Mouse (Mus musculus): Measurements from ENCODE around the gene Gm572. TPM values are rescaled to one million over a fixed set of nuclear protein-coding genes. Genes with fewer than 3 reads are reported as not detected.

Gene Gm572
- 1 to 10 TPM; 6.9 to 8.6 TPM for total RNA-seq (2021)
- long read RNA-seq, experiment 1 = 0 reads
- long read RNA-seq, experiment 2 = 0 reads

GRCm38 (mm10) chr4:148643291-148644156 lies at the start of gene Gm572:
Gene Gm572, plus strand, starts transcription at chr4:148643317.
- no peak for DNase-seq

GRCm38 (mm10) chr4:148593996-148594395 lies 49.1 kb upstream of the Gm572 start:
- DNase-seq = no peak

- no peak for DNase-seq
Observed at GRCm38 (mm10) chr4:148595916-148596315, 47.2 kb upstream of the Gm572 start.

GRCm38 (mm10) chr4:148596731-148597130 lies 46.4 kb upstream of the Gm572 start:
- no peak for DNase-seq

GRCm38 (mm10) chr4:148598826-148599225 lies 44.3 kb upstream of the Gm572 start:
- DNase-seq = no peak

GRCm38 (mm10) chr4:148600316-148600715 lies 42.8 kb upstream of the Gm572 start:
- no peak for DNase-seq

- DNase-seq = no peak
Observed at GRCm38 (mm10) chr4:148601871-148602270, 41.2 kb upstream of the Gm572 start.

GRCm38 (mm10) chr4:148602357-148603120 lies 40.6 kb upstream of the Gm572 start, which contains the start of gene Masp2:
Gene Masp2, plus strand, starts transcription at chr4:148602554.
- DNase-seq = no peak

GRCm38 (mm10) chr4:148603376-148604139 lies 39.6 kb upstream of the Gm572 start:
- no peak for DNase-seq

- DNase-seq = no peak
Observed at GRCm38 (mm10) chr4:148604141-148604540, 39.0 kb upstream of the Gm572 start.

- peak; percentile 67 for DNase-seq
Observed at GRCm38 (mm10) chr4:148604541-148605165, 38.5 kb upstream of the Gm572 start.

GRCm38 (mm10) chr4:148607758-148608157 lies 35.4 kb upstream of the Gm572 start:
- peak; percentile 82 for DNase-seq

GRCm38 (mm10) chr4:148609805-148610204 lies 33.3 kb upstream of the Gm572 start:
- DNase-seq = no peak

- DNase-seq = no peak
Observed at GRCm38 (mm10) chr4:148610631-148611364, 32.3 kb upstream of the Gm572 start.

- no peak for DNase-seq
Observed at GRCm38 (mm10) chr4:148612557-148612956, 30.6 kb upstream of the Gm572 start.

- no peak for DNase-seq
Observed at GRCm38 (mm10) chr4:148613738-148614137, 29.4 kb upstream of the Gm572 start.

GRCm38 (mm10) chr4:148619805-148620204 lies 23.3 kb upstream of the Gm572 start:
- no peak for DNase-seq

GRCm38 (mm10) chr4:148620718-148621117 lies 22.4 kb upstream of the Gm572 start:
- no peak for DNase-seq

- DNase-seq = no peak
Observed at GRCm38 (mm10) chr4:148622485-148622884, 20.6 kb upstream of the Gm572 start.

GRCm38 (mm10) chr4:148623609-148624008 lies 19.5 kb upstream of the Gm572 start:
- no peak for DNase-seq

- DNase-seq = no peak
Observed at GRCm38 (mm10) chr4:148625010-148625409, 18.1 kb upstream of the Gm572 start.
